Mouse (Mus musculus): Measurements from ENCODE around the gene Ttc4.

The Ttc4 gene

GRCm38 (mm10) chr4:106678442-106679118 is at the start of gene Ttc4:
Ttc4 (minus strand) TSS chr4:106678944.
- peak; percentile 95 for DNase-seq (ENCODE audit: extremely low spot score)

DNA sequence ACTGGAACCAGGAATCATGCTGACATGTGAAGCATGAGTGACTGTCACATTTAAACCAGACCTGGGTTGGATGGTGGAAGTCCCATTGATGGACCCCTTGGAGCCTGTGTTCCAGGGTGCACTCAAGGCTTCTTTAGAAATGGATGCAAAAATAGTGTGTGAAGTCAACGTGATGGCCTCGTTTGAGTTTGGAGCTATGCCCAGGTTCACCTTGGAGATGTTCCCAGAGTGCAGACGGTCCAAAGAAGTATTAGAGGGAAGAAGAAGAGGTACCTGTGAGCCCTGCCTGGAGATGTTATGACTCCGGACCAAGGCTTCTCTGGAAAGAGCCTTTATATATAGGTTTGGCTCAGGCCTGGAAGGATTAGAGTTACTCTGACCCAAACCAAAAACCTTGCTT is 41.9 kb upstream of the Ttc4 start:
- DNase-seq (ENCODE audit: extremely low spot score) = no peak

GRCm38 (mm10) chr4:106713622-106714021 is 34.9 kb upstream of the Ttc4 start:
- no peak for DNase-seq (ENCODE audit: extremely low spot score)

DNA sequence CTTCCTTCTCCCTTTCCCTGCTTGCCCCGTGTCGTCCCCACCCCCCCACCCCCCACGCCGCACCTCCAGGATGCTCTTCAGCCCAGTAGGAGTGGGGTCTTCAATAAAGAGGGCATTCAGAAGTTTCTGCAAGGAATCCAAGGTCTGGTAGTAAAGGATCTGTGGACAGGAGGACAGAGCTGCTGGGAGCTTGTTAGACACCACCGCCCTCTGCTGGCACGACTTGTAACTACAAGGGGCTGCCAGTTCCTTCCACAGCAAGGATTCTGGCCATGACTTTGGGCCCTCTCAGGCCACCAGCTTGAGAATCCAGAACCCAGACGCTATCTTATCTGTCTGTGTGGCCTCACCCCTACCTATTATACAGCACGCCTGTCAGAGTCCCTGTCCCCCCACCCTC is 29.7 kb upstream of the Ttc4 start:
- DNase-seq (ENCODE audit: extremely low spot score) = peak; percentile 84

DNA sequence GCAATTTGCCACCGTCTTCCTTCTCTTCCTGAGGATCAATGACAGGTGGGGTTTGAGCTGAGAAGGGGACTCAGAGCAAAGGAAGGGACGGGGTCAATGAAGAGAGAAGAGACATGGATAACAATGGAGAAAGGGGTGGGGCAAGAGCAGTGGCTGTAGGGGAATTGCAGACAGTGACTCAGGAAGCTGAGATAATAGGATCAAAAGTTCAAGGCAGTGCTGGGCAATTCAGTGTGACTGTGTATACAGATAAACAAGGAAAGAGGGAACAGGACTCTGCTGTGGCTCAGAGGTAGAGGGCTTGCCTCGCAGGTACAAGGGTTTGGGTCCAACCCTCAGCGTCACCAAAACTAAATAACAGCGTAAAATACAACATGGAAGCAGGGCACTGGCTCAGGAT is 29.2 kb upstream of the Ttc4 start:
- no peak for DNase-seq (ENCODE audit: extremely low spot score)

GRCm38 (mm10) chr4:106705096-106705665 is 26.4 kb upstream of the Ttc4 start:
- no peak for DNase-seq (ENCODE audit: extremely low spot score)

GRCm38 (mm10) chr4:106704416-106704815 is 25.7 kb upstream of the Ttc4 start:
- DNase-seq (ENCODE audit: extremely low spot score) = no peak

GRCm38 (mm10) chr4:106703956-106704355 is 25.2 kb upstream of the Ttc4 start:
- DNase-seq (ENCODE audit: extremely low spot score) = no peak

DNA sequence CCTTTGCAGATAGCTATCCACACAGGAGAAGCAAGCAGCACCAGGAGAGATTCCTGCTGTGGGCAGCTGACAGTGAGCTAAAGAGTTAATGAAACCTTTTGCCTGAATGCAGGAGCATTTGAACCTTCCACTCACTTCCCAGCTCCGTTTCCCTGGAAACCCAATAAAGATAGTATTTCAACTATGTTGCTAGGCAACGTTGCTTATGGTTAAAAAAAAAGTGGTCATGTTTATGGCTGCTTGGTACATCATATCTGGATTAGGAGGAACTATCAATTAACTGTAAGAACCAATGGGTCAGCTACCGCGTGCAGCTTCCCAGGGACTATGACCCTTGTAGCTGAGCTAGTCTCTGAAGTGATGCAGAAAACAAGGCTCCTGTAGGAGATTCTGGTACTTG is 22.1 kb upstream of the Ttc4 start:
- DNase-seq (ENCODE audit: extremely low spot score) = no peak

DNA sequence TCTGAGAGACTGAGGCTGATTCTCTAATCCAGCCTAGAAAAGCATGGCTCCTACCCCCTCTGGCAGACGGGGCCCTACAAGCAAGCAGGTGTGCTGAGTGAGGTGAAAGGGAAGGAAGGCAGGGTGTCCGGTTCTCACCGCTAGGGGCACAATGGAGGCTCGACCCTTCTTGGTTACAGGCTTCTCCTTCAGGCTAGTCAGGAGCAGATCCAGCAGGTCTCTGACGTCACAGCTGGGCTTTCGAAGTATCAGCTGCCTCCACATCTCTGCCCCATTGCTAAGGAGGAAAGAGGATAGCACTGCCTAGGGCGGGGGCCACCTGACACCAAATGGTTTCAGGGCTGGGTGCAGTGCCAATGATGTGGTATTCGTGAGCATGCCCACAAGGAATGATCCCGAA is 21.2 kb upstream of the Ttc4 start:
- DNase-seq (ENCODE audit: extremely low spot score) = peak; percentile 66

DNA sequence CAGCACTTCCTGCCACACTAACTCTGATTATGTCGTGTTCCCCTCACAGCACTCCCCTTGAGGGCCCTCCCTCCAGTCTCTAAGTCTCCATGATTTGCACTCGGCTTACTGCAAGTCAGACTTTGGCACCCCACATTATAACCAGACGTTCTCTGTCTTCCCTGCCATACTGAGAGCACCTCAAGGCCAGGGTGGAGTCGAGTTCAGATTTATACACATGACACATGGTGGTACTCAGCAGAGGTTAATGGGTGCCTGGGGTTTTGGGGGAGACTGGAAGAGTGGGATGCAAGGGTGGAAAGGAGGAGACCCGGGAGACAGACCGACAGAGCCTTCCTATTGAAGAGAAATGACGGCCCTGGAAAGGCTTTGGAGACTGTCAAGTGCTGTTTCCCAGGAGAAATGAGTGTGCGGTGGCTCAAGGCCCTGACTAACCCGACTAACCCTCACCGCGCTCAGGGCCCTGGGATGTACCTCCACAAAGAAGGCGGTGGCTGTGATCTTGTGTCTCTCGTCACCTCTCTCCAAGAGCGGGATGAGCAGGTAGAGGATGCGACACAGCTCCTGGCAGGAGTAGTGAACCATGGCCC is 15.2 kb upstream of the Ttc4 start:
- DNase-seq (ENCODE audit: extremely low spot score) = no peak

DNA sequence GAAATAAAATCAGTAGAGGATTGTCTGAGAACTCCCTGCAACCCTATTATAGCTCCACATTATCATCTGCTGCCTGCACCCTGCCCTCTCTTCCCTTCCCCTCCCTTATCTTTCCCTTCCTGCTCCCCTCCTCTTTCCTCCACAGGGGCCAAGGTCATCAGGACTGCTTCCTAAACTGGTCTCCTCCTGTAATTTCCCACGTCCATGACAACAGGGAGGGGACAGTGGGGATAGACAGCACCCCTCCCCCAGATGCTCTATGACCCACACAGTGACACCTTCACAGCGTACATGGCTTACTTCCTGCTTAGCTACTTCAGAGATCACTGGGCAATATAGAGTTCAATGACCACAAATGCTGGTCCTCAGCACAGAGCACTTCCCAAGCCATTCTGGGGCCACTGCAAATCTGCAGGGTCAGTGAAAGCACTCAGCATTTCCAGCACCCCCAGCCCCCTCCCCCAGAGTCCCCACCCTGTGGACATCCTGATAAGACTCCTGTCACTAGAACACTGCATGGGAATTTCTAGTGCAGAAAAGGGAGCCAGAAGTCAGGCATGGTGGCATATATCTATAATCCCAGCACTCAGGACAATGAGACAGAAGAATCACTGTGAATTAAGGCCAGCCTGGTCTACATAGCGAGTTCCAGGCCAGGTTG is 10.0 kb upstream of the Ttc4 start:
- DNase-seq (ENCODE audit: extremely low spot score) = no peak

DNA sequence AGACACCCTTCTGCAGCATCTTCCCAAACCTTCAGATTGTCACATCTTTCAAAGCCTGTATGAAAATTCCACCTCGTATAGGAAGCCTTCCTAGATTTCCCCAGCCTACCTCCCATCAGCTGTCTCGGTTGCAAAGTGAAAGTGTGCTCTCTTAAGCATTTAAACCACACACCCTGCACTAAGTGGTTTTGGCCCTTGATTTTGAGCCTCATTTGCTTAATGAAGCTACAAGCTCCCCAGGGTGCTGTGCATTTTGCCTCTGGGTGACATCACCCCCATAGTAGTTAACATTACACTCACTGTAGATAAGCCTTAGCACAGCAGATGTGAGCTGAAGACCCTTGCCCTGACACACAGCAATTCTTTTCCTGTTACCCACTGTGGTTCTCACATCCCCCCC is 2.2 kb upstream of the Ttc4 start:
- no peak for DNase-seq (ENCODE audit: extremely low spot score)

- DNase-seq (ENCODE audit: extremely low spot score) = no peak
Observed at GRCm38 (mm10) chr4:106679152-106679551, 408 bp upstream of the Ttc4 start.

- no peak for DNase-seq (ENCODE audit: extremely low spot score)
Observed at GRCm38 (mm10) chr4:106676749-106677148, 2.0 kb downstream of the Ttc4 start.

GRCm38 (mm10) chr4:106666546-106666945 is 12.2 kb downstream of the Ttc4 start:
- DNase-seq (ENCODE audit: extremely low spot score) = no peak

DNA sequence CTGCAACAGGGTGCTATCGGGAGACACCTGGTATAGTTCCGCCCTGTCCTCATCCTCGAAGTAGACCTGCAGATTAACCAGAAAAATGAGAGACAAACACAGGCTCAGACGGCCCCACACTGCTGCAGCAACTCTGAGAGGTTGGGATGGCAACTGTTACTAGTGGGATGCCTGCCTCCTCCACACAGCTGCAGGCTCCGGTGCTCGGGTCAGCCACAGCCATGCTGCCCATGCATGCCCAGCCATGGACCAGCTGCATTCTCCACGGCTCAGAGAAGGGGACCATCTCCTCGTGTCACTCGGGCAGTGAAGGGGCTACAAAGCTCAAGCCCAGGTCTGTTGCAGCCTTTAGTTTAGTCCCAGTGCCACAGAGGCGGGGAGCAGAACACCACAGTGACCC is 13.1 kb downstream of the Ttc4 start:
- DNase-seq (ENCODE audit: extremely low spot score) = no peak

GRCm38 (mm10) chr4:106665269-106665668 is 13.5 kb downstream of the Ttc4 start:
- no peak for DNase-seq (ENCODE audit: extremely low spot score)

- DNase-seq (ENCODE audit: extremely low spot score) = no peak
Observed at GRCm38 (mm10) chr4:106664697-106665096, 14.0 kb downstream of the Ttc4 start.

- DNase-seq (ENCODE audit: extremely low spot score) = no peak
Observed at GRCm38 (mm10) chr4:106663956-106664470, 14.7 kb downstream of the Ttc4 start.

GRCm38 (mm10) chr4:106655681-106656080 is 23.1 kb downstream of the Ttc4 start:
- no peak for DNase-seq (ENCODE audit: extremely low spot score)

- no peak for DNase-seq (ENCODE audit: extremely low spot score)
Observed at GRCm38 (mm10) chr4:106653051-106653450, 25.7 kb downstream of the Ttc4 start.

DNA sequence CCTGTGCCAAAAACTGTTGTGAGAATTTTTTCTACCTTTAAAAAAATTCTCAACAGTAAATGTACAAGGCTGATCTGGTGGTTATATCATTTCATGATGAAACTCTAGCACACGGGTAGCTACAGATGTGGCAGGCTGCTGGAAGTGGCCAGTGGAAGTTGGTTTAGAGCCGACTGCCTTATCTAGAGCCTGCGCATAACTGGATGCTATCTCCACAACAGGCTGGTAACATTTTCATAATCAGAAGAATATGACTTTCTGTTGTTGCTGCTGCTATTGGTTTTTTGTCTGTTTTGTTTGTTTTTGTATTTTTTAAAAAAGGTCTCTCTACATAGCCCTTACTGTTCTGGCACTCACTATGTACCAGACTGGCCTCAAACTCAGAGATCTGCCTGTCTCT is 26.2 kb downstream of the Ttc4 start:
- no peak for DNase-seq (ENCODE audit: extremely low spot score)

All from embryo, embryonic 9.5 days (tissue).